Mouse (Mus musculus) myocyte (in vitro differentiated cells): Measurements from ENCODE around the gene Clp1. TPM values are rescaled to one million over a fixed set of nuclear protein-coding genes. Genes with fewer than 3 reads are reported as not detected.

Experiments
- H3K27me3 ChIP-seq: one replicate; pipeline ENCODE4 v1.6.1; 2011; ENCODE audit not compliant: control insufficient read depth, insufficient read depth, insufficient read length
- H3K36me3 ChIP-seq: one replicate; pipeline ENCODE4 v1.6.1; 2011; ENCODE audit not compliant: control insufficient read depth, insufficient read depth
- H3K4me2 ChIP-seq: one replicate; pipeline ENCODE4 v1.6.1; 2011; ENCODE audit warnings: low read depth, control low read depth
- H3K4me3 ChIP-seq: one replicate; pipeline ENCODE4 v1.5.1; 2011; ENCODE audit warnings: mild to moderate bottlenecking, control low read depth, moderate library complexity
- H3K79me2 ChIP-seq: one replicate; pipeline ENCODE4 v1.6.1; 2011; ENCODE audit not compliant: control insufficient read depth, insufficient read depth
- H3ac ChIP-seq: one replicate; pipeline ENCODE4 v1.6.1; 2011; ENCODE audit not compliant: control insufficient read depth, insufficient read length
- CEBPB ChIP-seq: IDR thresholded peaks from 2 replicates; pipeline ENCODE4 v1.6.1; 2011; ENCODE audit warnings: mild to moderate bottlenecking, moderate library complexity; ENCODE audit not compliant: poor library complexity, insufficient read depth, severe bottlenecking
- E2F4 ChIP-seq: IDR thresholded peaks from one replicate; pipeline ENCODE4 v1.6.1; 2011; ENCODE audit warnings: mild to moderate bottlenecking, control low read depth, moderate library complexity; ENCODE audit not compliant: insufficient read depth
- MAX ChIP-seq: IDR thresholded peaks from one replicate; pipeline ENCODE4 v1.6.1; 2011; ENCODE audit warnings: low read depth, mild to moderate bottlenecking, control low read depth
- MYOD1 ChIP-seq, 3 experiments: IDR thresholded peaks; one replicate each; pipeline ENCODE4 v1.6.1; 2011; ENCODE audit warnings: control low read depth in 2 of 3, low read depth in 2 of 3, mild to moderate bottlenecking in 2 of 3, moderate library complexity in 1 of 3; ENCODE audit not compliant: insufficient read length in 2 of 3, control insufficient read depth in 1 of 3
- MYOG ChIP-seq, 3 experiments: IDR thresholded peaks; one replicate each; pipeline ENCODE4 v1.6.1; 2011; ENCODE audit warnings: control low read depth in 2 of 3, low read depth in 2 of 3, mild to moderate bottlenecking in 2 of 3; ENCODE audit not compliant: insufficient read length in 2 of 3, control insufficient read depth in 1 of 3, insufficient read depth in 1 of 3
- POLR2A ChIP-seq: IDR thresholded peaks from one replicate; pipeline ENCODE4 v1.6.1; 2011; ENCODE audit warnings: low read depth, mild to moderate bottlenecking, control low read depth, moderate library complexity; ENCODE audit not compliant: insufficient read length
- POLR2AphosphoS2 ChIP-seq: IDR thresholded peaks from one replicate; pipeline ENCODE4 v1.6.1; 2011; ENCODE audit warnings: low read depth, control low read depth; ENCODE audit not compliant: insufficient read length
- REST ChIP-seq: IDR thresholded peaks from one replicate; pipeline ENCODE4 v1.6.1; 2011; ENCODE audit warnings: mild to moderate bottlenecking, control low read depth, moderate library complexity; ENCODE audit not compliant: insufficient read depth, insufficient read length
- SRF ChIP-seq: IDR thresholded peaks from one replicate; pipeline ENCODE4 v1.6.1; 2011; ENCODE audit warnings: low read depth; ENCODE audit not compliant: control insufficient read depth, insufficient read length
- TCF12 ChIP-seq: IDR thresholded peaks from one replicate; pipeline ENCODE4 v1.6.1; 2011; ENCODE audit warnings: mild to moderate bottlenecking, control low read depth; ENCODE audit not compliant: poor library complexity, insufficient read depth, severe bottlenecking
- TCF3 ChIP-seq: IDR thresholded peaks from one replicate; pipeline ENCODE4 v1.6.1; 2011; ENCODE audit warnings: low read depth, control low read depth; ENCODE audit not compliant: insufficient read length
- USF1 ChIP-seq: IDR thresholded peaks from one replicate; pipeline ENCODE4 v1.6.1; 2011; ENCODE audit warnings: low read depth, mild to moderate bottlenecking, control low read depth, moderate library complexity
- polyA plus RNA-seq: library from polyadenylated mRNA; unstranded; fragments of >200 nt; fragmentation: generic; extraction: Trizol; gene quantifications from one replicate; pipeline ENCODE4 v1.2.1, GENCODE M21; 2012; ENCODE audit warnings: missing spikeins

The Clp1 gene
- polyA plus RNA-seq, 1 experiment, result 7.1 TPM

- Histone ChIP-seq H3K79me2 (peaks cover 52% of the 10 kb centered on the region), H3K36me3 (peaks cover 18% of the 10 kb centered on the region), H3K27me3 (no peaks in the 10 kb centered on the region), H3ac (peak overlapping the region; percentile 91), H3K4me2 (peak overlapping the region; percentile 88), H3K4me3 (peak overlapping the region; percentile 79)
- TF ChIP-seq POLR2A (no peak), MYOD1 (IDR thresholded peaks at IDR 0.05; ENCODE audit: control insufficient read depth in 1 of 3, insufficient read length in 2 of 3, low read depth in 2 of 3) (no peak), POLR2AphosphoS2 (no peak), MAX (no peak), TCF3 (no peak), E2F4 (no peak), REST (no peak), CEBPB (no peak), TCF12 (no peak), USF1 (no peak), SRF (no peak), MYOG (IDR thresholded peaks at IDR 0.05; ENCODE audit: control insufficient read depth in 1 of 3, insufficient read depth in 1 of 3, insufficient read length in 2 of 3, low read depth in 2 of 3) (no peak)
Measured at GRCm38 (mm10) chr2:84714422-84714810, 12.7 kb downstream of the Clp1 start.

- Histone ChIP-seq H3ac (no peak overlapping the region), H3K36me3 (peaks cover 31% of the 10 kb centered on the region), H3K4me2 (no peak overlapping the region), H3K4me3 (no peak overlapping the region), H3K79me2 (peaks cover 76% of the 10 kb centered on the region), H3K27me3 (no peaks in the 10 kb centered on the region)
- TF ChIP-seq TCF3, result no peak
- TF ChIP-seq POLR2A, result no peak
Measured at GRCm38 (mm10) chr2:84711898-84712297, 15.3 kb downstream of the Clp1 start.

- no peak for TF ChIP-seq MYOG (IDR thresholded peaks at IDR 0.05; ENCODE audit: control insufficient read depth in 1 of 3, insufficient read depth in 1 of 3, insufficient read length in 2 of 3, low read depth in 2 of 3)
- no peak for TF ChIP-seq MAX
- TF ChIP-seq MYOD1 (IDR thresholded peaks at IDR 0.05; ENCODE audit: control insufficient read depth in 1 of 3, insufficient read length in 2 of 3, low read depth in 2 of 3), result no peak
- TF ChIP-seq TCF12, result no peak
- no peak for TF ChIP-seq TCF3
- TF ChIP-seq REST, result no peak
- TF ChIP-seq USF1, result no peak
- no peak for TF ChIP-seq POLR2AphosphoS2
- no peak for TF ChIP-seq E2F4
- TF ChIP-seq CEBPB, result no peak
- no peak for TF ChIP-seq SRF
- no peak for TF ChIP-seq POLR2A
- no peak overlapping the region for H3ac ChIP-seq
- peaks cover 88% of the 10 kb centered on the region for H3K79me2 ChIP-seq
- peaks cover 37% of the 10 kb centered on the region for H3K36me3 ChIP-seq
- H3K4me3 ChIP-seq, result no peak overlapping the region
- H3K27me3 ChIP-seq, result no peaks in the 10 kb centered on the region
- H3K4me2 ChIP-seq, result no peak overlapping the region
Measured at GRCm38 (mm10) chr2:84707523-84707922, 19.6 kb downstream of the Clp1 start.

- no peaks in the 10 kb centered on the region for H3K27me3 ChIP-seq
- TF ChIP-seq POLR2A (no peak), REST (no peak), MAX (no peak)
- peaks cover 66% of the 10 kb centered on the region for H3K79me2 ChIP-seq
- no peak overlapping the region for H3K4me2 ChIP-seq
- no peak overlapping the region for H3ac ChIP-seq
- peaks cover 40% of the 10 kb centered on the region for H3K36me3 ChIP-seq
- H3K4me3 ChIP-seq, result no peak overlapping the region
Measured at GRCm38 (mm10) chr2:84705295-84705694, 21.9 kb downstream of the Clp1 start.

GRCm38 (mm10) chr2:84704329-84704728, 22.8 kb downstream of the Clp1 start:
- Histone ChIP-seq H3K79me2 (peaks cover 56% of the 10 kb centered on the region), H3ac (no peak overlapping the region), H3K36me3 (peaks cover 36% of the 10 kb centered on the region), H3K4me2 (no peak overlapping the region), H3K4me3 (no peak overlapping the region), H3K27me3 (no peaks in the 10 kb centered on the region)
- TF ChIP-seq MAX (no peak), MYOG (IDR thresholded peaks at IDR 0.05; ENCODE audit: control insufficient read depth in 1 of 3, insufficient read depth in 1 of 3, insufficient read length in 2 of 3, low read depth in 2 of 3) (no peak), USF1 (no peak), SRF (no peak), E2F4 (no peak), TCF12 (no peak), REST (no peak), MYOD1 (IDR thresholded peaks at IDR 0.05; ENCODE audit: control insufficient read depth in 1 of 3, insufficient read length in 2 of 3, low read depth in 2 of 3) (no peak)
